9 mouse cellular contexts compared by ENCODE assay signal in genomic region chr3:109526246-109526645, GRCm38 (mm10).
A peak's percentile ranks its signal among the peaks of the same experiment; 100 is the strongest.
DNase-seq lines count a peak whose midpoint lies in the region; ATAC-seq and TF ChIP-seq lines count a peak whose summit lies in the region.
"Had no signal": no experiment of that assay in that cellular context is flagged by ENCODE, and none has a peak within 500 bp of the region (broad histone marks: within the 10 kb centered on the region; RNA-seq: fewer than 3 reads in every experiment).

No protein-coding gene starts in this region.

- WGBS in forebrain, embryonic 14.5 days, result 2% methylated on average over 4 of the region's 4 CpGs
- 6% methylated on average over 4 of the region's 4 CpGs for WGBS in hindbrain, embryonic 11.5 days

- no peaks in the 10 kb centered on the region for H3K36me3 ChIP-seq in MEL (ENCODE audit: control insufficient read depth in 1 of 2, insufficient read depth in 2 of 2, low read length in 2 of 2)
- H3K36me3 ChIP-seq in forebrain, embryonic 14.5 days (ENCODE audit: control insufficient read depth, insufficient read depth, low read length), result no peaks in the 10 kb centered on the region
- no peaks in the 10 kb centered on the region for H3K36me3 ChIP-seq in hindbrain, embryonic 11.5 days (ENCODE audit: control insufficient read depth, insufficient read depth, low read length)
- H3K36me3 ChIP-seq: limb, embryonic 15.5 days had no signal

- peak; percentile 59 for DNase-seq in MEL (ENCODE audit: low read depth, low spot score)
- peak; percentile 67 for DNase-seq in c-Kit-positive CD71-negative TER-119-negative erythroid progenitor cells, embryonic 14.5 days (ENCODE audit: low read depth)
- DNase-seq in forebrain, embryonic 14.5 days (ENCODE audit: low spot score), result peak; percentile 93
- DNase-seq in hindbrain, embryonic 11.5 days (ENCODE audit: low spot score), result peak; percentile 94
- peak; percentile 43 to 85 for DNase-seq in layer of hippocampus, adult 8-10 months (ENCODE audit: low spot score in 2 of 2)
- DNase-seq in lung, postnatal 25 days (ENCODE audit: low spot score), result peak; percentile 73
- peak; percentile 67 for DNase-seq in right cerebral cortex, postnatal 25 days
- peak; percentile 44 to 86 for DNase-seq in urinary bladder, postnatal 4 days (ENCODE audit: low spot score in 2 of 2)

- no peak for TF ChIP-seq POLR2A in MEL (IDR thresholded peaks at IDR 0.05; ENCODE audit: control insufficient read depth in 1 of 2, insufficient read depth in 1 of 2, low read depth in 1 of 2, low read length in 2 of 2, poor library complexity in 1 of 2)

- TF ChIP-seq CTCF in MEL (IDR thresholded peaks at IDR 0.05 in 2 of 3, conservative IDR thresholded peaks at IDR 0.05 in 1 of 3; ENCODE audit: control insufficient read depth in 1 of 3, insufficient read depth in 1 of 3, low read depth in 2 of 3, low read length in 3 of 3, poor library complexity in 1 of 3, severe bottlenecking in 1 of 3), result peak; percentile 47 to 72 (median 72)

- H3K9ac ChIP-seq in MEL (ENCODE audit: control insufficient read depth, low read depth, low read length, poor library complexity, severe bottlenecking), result no peak overlapping the region
- H3K9ac ChIP-seq in forebrain, embryonic 14.5 days (ENCODE audit: low read length), result no peak overlapping the region
- no peak overlapping the region for H3K9ac ChIP-seq in hindbrain, embryonic 11.5 days (ENCODE audit: low read depth, low read length)
- H3K9ac ChIP-seq: limb, embryonic 15.5 days had no signal

- no peak for TF ChIP-seq EP300 in MEL (IDR thresholded peaks at IDR 0.05; ENCODE audit: low read depth in 1 of 2, low read length in 2 of 2)

- no peak overlapping the region for H3K4me3 ChIP-seq in MEL (ENCODE audit: control insufficient read depth in 1 of 2, insufficient read depth in 1 of 2, low read depth in 2 of 2, low read length in 2 of 2)
- no peak overlapping the region for H3K4me3 ChIP-seq in forebrain, embryonic 14.5 days (ENCODE audit: low read depth, low read length)
- H3K4me3 ChIP-seq in hindbrain, embryonic 11.5 days (ENCODE audit: low read depth, low read length), result no peak overlapping the region
- H3K4me3 ChIP-seq: limb, embryonic 15.5 days had no signal

- no peaks in the 10 kb centered on the region for H3K9me3 ChIP-seq in MEL (replicated peaks; ENCODE audit: insufficient read depth, low read length)
- H3K9me3 ChIP-seq in forebrain, embryonic 14.5 days (replicated peaks; ENCODE audit: control insufficient read depth, low read length), result no peaks in the 10 kb centered on the region
- H3K9me3 ChIP-seq in hindbrain, embryonic 11.5 days (ENCODE audit: control insufficient read depth, low read length), result no peaks in the 10 kb centered on the region
- H3K9me3 ChIP-seq: limb, embryonic 15.5 days had no signal

- peak; percentile 83 for TF ChIP-seq RAD21 in MEL (IDR thresholded peaks at IDR 0.05; ENCODE audit: low read depth, low read length)

- no peak overlapping the region for H3K4me2 ChIP-seq in forebrain, embryonic 14.5 days (ENCODE audit: low read length)
- no peak overlapping the region for H3K4me2 ChIP-seq in hindbrain, embryonic 11.5 days (replicated peaks; ENCODE audit: low read depth, low read length)
- H3K4me2 ChIP-seq: limb, embryonic 15.5 days had no signal

- no peaks in the 10 kb centered on the region for H3K79me2 ChIP-seq in MEL (ENCODE audit: control insufficient read depth, insufficient read depth, low read length, poor library complexity)

- H3K27me3 ChIP-seq in MEL (ENCODE audit: control insufficient read depth in 1 of 2, insufficient read depth in 2 of 2, low read length in 2 of 2), result no peaks in the 10 kb centered on the region
- H3K27me3 ChIP-seq in forebrain, embryonic 14.5 days (replicated peaks; ENCODE audit: control insufficient read depth, insufficient read depth, low read length), result no peaks in the 10 kb centered on the region
- no peaks in the 10 kb centered on the region for H3K27me3 ChIP-seq in hindbrain, embryonic 11.5 days (ENCODE audit: control insufficient read depth, insufficient read depth, low read length)
- H3K27me3 ChIP-seq: limb, embryonic 15.5 days had no signal

- peak; percentile 76 for ATAC-seq in forebrain, embryonic 14.5 days
- peak; percentile 60; the same call in 1 of the 2 replicates for ATAC-seq in hindbrain, embryonic 11.5 days (ENCODE audit: low FRiP score)

- no peaks in the 10 kb centered on the region for H3K4me1 ChIP-seq in MEL (ENCODE audit: control insufficient read depth in 1 of 2, insufficient read depth in 2 of 2, low read length in 2 of 2)
- no peaks in the 10 kb centered on the region for H3K4me1 ChIP-seq in forebrain, embryonic 14.5 days (ENCODE audit: control insufficient read depth, insufficient read depth, low read length)
- H3K4me1 ChIP-seq in hindbrain, embryonic 11.5 days (replicated peaks; ENCODE audit: control insufficient read depth, insufficient read depth, low read length), result no peaks in the 10 kb centered on the region
- H3K4me1 ChIP-seq: limb, embryonic 15.5 days had no signal

- no peak overlapping the region for H3K27ac ChIP-seq in MEL (ENCODE audit: control insufficient read depth, low read depth, low read length)
- H3K27ac ChIP-seq in forebrain, embryonic 14.5 days (ENCODE audit: low read depth, low read length), result no peak overlapping the region
- no peak overlapping the region for H3K27ac ChIP-seq in hindbrain, embryonic 11.5 days (ENCODE audit: low read depth, low read length)
- H3K27ac ChIP-seq: limb, embryonic 15.5 days had no signal

TF ChIP-seq in MEL, 35 proteins besides CTCF, POLR2A, EP300 and RAD21:
- peak; percentile 70 for TF ChIP-seq ZC3H11A (IDR thresholded peaks at IDR 0.05; ENCODE audit: low read depth, low read length)
- TF ChIP-seq SMC3 (IDR thresholded peaks at IDR 0.05; ENCODE audit: low read depth, low read length), result peak; percentile 82
- TF ChIP-seq USF1 (IDR thresholded peaks at IDR 0.05; ENCODE audit: low read depth, low read length), result no peak
